Mouse (Mus musculus): ENCODE data around the gene Stat5a.

GRCm38 (mm10) chr11:100861836-100862235 is 2.7 kb downstream of the Stat5a start:
- TF ChIP-seq CTCF (IDR thresholded peaks at IDR 0.05; ENCODE audit: borderline replicate concordance, control insufficient read depth, extremely low read depth, insufficient read depth, low read length, poor library complexity) = no peak
- no peak for TF ChIP-seq POLR2A (IDR thresholded peaks at IDR 0.05; ENCODE audit: control insufficient read depth, extremely low read depth, insufficient read depth, low read length, poor library complexity)
